Mouse (Mus musculus) stomach, postnatal 0 days (tissue): ENCODE results near the gene Mtmr3. TPM values are rescaled to one million over a fixed set of nuclear protein-coding genes. Genes with fewer than 3 reads are reported as not detected.
A peak's percentile ranks its signal among the peaks of the same experiment; 100 is the strongest.

Experiments used
- ATAC-seq: fragments of 200-750 bp; cut with Nextera tagmentation; 2 replicates; pipeline ENCODE4 v1.8.0; 2017; ENCODE audit not compliant: low FRiP score, low TSS enrichment
- DNase-seq: peaks from one replicate; pipeline ENCODE4 v3.0.0-alpha.2; 2016; ENCODE audit warnings: low spot score
- H3K27ac ChIP-seq: fragments of 300-500 bp; sonication (generic); replicated peaks from 2 replicates; pipeline ENCODE4 v1.5.1; 2014; ENCODE audit warnings: mild to moderate bottlenecking, control low read depth
- H3K27me3 ChIP-seq: fragments of 300-500 bp; sonication (generic); 2 replicates; pipeline ENCODE4 v1.6.1; 2014; ENCODE audit warnings: low read length; ENCODE audit not compliant: control insufficient read depth, insufficient read depth
- H3K36me3 ChIP-seq: fragments of 300-500 bp; sonication (generic); 2 replicates; pipeline ENCODE4 v1.6.1; 2014; ENCODE audit warnings: low read length, mixed read lengths; ENCODE audit not compliant: control insufficient read depth, insufficient read depth
- H3K4me1 ChIP-seq: fragments of 300-500 bp; sonication (generic); replicated peaks from 2 replicates; pipeline ENCODE4 v1.6.1; 2014; ENCODE audit warnings: antibody characterized with exemption; ENCODE audit not compliant: control insufficient read depth, insufficient read depth
- H3K4me2 ChIP-seq: fragments of 300-500 bp; sonication (generic); replicated peaks from 2 replicates; pipeline ENCODE4 v1.6.1; 2014; ENCODE audit warnings: low read depth, mild to moderate bottlenecking, control low read depth, moderate library complexity
- H3K4me3 ChIP-seq: fragments of 300-500 bp; sonication (generic); 2 replicates; pipeline ENCODE4 v1.5.1; 2014; ENCODE audit warnings: low read depth, low read length, control low read depth
- H3K9ac ChIP-seq: fragments of 300-500 bp; sonication (generic); 2 replicates; pipeline ENCODE4 v1.6.1; 2014; ENCODE audit warnings: mild to moderate bottlenecking, low read length, control low read depth, mixed read lengths
- H3K9me3 ChIP-seq: fragments of 300-500 bp; sonication (generic); 2 replicates; pipeline ENCODE4 v1.6.1; 2016; ENCODE audit warnings: low read length; ENCODE audit not compliant: control insufficient read depth
- CTCF ChIP-seq: IDR thresholded peaks from 2 replicates; pipeline ENCODE4 v1.5.1; 2016; ENCODE audit warnings: antibody characterized with exemption, low read depth, mild to moderate bottlenecking, moderate library complexity
- EP300 ChIP-seq: optimal IDR thresholded peaks from 2 replicates; pipeline ENCODE3; 2016; ENCODE audit warnings: antibody characterized with exemption
- WGBS: fragments of 180-500 bp; shearing (Covaris S2); extraction: QIAGEN DNeasy Blood & Tissue Kit; methylation state at CpG from one replicate; pipeline ENCODE4 v1.1.7; 2014; 5-methylcytosine and 5-hydroxymethylcytosine counted together
- polyA plus RNA-seq: library from polyadenylated mRNA; unstranded; fragments of >200 nt; fragmentation: Nextera tagmentation; extraction: Ambion mirVana; gene quantifications from 2 replicates; pipeline ENCODE4 v1.2.1, GENCODE M21; 2015

Mtmr3 gene
- polyA plus RNA-seq, 1 experiment from 2014 or later, result 11.7 TPM

DNA sequence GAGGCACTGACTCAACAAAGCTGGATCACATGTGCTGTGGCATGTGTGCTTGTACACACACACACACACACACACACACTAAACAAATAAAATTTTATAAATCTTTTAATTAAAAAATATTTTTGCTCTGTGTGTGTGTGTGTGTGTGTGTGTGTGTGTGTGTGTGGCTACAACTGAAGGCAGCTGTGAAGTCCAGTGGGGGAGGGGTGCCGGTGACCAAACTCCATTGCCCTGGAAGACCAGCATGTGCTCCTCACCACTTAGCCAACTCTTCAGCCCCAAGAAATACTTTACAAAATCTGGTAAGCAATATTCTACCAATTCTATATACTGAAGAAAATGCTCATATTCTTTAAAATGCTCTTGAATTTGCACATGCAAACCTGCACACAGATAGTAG is 94.4 kb downstream of the Mtmr3 start:
- Histone ChIP-seq H3K27ac (no peak overlapping the region), H3K36me3 (0 out of 2 replicates have a peak, but pooled peaks cover 2% of the 10 kb centered on the region), H3K4me2 (no peak overlapping the region), H3K4me3 (no peak overlapping the region), H3K27me3 (no peaks in the 10 kb centered on the region), H3K9ac (no peak overlapping the region), H3K4me1 (no peaks in the 10 kb centered on the region), H3K9me3 (no peaks in the 10 kb centered on the region)
- ATAC-seq (no peak), DNase-seq (no peak)
- WGBS, result 95% methylated on average over 1 of the region's 1 CpGs
- TF ChIP-seq EP300, result no peak
- no peak for TF ChIP-seq CTCF

DNA sequence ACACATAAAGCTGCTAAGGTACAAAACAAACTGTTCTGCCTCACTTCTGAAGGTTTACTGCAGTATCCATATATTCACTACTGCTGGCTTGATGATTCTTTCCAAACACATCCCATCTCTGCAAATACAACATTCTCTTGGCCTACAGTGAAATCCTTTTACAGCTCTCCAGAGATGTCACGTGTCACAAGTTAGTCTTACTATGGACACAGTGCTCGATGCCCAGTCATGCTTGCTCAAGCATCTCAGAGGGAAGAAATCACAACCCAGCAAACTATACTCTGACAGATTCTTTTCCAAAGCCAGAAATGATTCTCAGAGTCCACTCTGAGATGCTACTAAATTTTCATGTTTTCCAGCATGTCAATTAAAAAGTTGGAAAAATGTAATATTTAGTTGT is 95.2 kb downstream of the Mtmr3 start:
- Histone ChIP-seq H3K4me2 (no peak overlapping the region), H3K9me3 (no peaks in the 10 kb centered on the region), H3K9ac (no peak overlapping the region), H3K27me3 (no peaks in the 10 kb centered on the region), H3K4me3 (no peak overlapping the region), H3K4me1 (no peaks in the 10 kb centered on the region), H3K27ac (no peak overlapping the region), H3K36me3 (0 out of 2 replicates have a peak, but pooled peaks cover 2% of the 10 kb centered on the region)
- no peak for DNase-seq
- whole genome bisulfite sequencing, result 84% methylated on average over 2 of the region's 2 CpGs
- TF ChIP-seq EP300, result no peak
- no peak for TF ChIP-seq CTCF
- ATAC-seq, result no peak

DNA sequence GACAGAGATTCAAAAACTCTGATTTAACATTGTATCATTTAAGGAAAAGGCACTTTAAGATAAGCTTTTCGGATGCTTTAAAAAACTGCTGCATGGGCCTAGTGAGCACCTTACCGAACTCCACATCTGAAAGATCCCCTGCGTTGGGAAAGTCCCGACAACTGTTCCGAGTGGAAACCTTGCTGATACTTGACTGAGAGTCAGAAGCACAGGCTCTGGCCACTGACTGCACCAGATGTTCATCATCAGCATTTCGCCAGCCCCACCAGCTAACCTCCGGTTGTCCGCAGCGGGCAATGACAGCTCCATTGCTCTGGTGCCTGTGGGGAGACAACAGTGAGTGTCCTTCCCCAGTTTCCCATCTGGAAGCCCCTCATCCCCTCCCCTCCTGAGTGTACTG is 95.9 kb downstream of the Mtmr3 start:
- 0 out of 2 replicates have a peak, but pooled peaks cover 2% of the 10 kb centered on the region for H3K36me3 ChIP-seq
- WGBS, result 76% methylated on average over 9 of the region's 9 CpGs

DNA sequence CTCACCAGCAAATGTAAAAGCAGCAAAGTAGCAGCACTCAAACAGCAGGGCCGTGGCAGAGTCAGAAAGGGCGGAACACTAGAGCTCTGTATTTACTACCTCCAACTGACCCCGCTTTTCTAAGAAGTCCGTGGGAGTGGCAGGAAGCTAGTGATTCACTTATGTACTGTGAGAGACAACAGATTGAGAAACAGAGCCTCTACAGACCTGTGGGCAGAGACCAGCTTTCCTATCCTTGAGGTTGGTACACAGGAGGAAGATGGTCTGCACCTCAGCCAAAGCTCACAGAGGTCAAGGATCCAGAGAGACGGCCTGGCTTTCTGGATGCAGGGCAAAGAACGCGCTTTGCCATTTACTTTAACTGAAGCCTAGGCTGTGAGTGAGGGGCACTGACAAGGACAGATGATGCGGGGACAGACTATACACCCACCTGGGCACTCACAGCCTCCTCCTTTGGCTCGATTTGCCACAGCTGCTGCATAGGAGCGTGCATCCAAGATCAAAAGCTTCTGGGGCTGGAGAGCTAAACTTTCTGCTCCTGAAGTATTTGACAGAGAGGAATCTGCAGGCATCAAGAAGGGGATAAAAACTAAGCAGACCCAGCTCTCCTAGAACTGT is 97.1 kb downstream of the Mtmr3 start:
- Histone ChIP-seq H3K4me3 (no peak overlapping the region), H3K4me1 (no peaks in the 10 kb centered on the region), H3K36me3 (0 out of 2 replicates have a peak, but pooled peaks cover 2% of the 10 kb centered on the region), H3K9me3 (no peaks in the 10 kb centered on the region), H3K4me2 (no peak overlapping the region), H3K9ac (no peak overlapping the region), H3K27ac (peak overlapping the region; percentile 78), H3K27me3 (no peaks in the 10 kb centered on the region)
- ATAC-seq (peak; percentile 93), DNase-seq (peak; percentile 69)
- TF ChIP-seq CTCF (no peak), EP300 (no peak)
- 54% methylated on average over 10 of the region's 10 CpGs for WGBS

More for the DNA sequence above, 95.9 kb downstream of the Mtmr3 start:
- DNase-seq (no peak), ATAC-seq (no peak)
- Histone ChIP-seq H3K27ac (no peak overlapping the region), H3K4me3 (no peak overlapping the region), H3K4me2 (no peak overlapping the region), H3K9me3 (no peaks in the 10 kb centered on the region), H3K27me3 (no peaks in the 10 kb centered on the region), H3K9ac (no peak overlapping the region), H3K4me1 (no peaks in the 10 kb centered on the region)
- TF ChIP-seq CTCF (no peak), EP300 (no peak)

DNA sequence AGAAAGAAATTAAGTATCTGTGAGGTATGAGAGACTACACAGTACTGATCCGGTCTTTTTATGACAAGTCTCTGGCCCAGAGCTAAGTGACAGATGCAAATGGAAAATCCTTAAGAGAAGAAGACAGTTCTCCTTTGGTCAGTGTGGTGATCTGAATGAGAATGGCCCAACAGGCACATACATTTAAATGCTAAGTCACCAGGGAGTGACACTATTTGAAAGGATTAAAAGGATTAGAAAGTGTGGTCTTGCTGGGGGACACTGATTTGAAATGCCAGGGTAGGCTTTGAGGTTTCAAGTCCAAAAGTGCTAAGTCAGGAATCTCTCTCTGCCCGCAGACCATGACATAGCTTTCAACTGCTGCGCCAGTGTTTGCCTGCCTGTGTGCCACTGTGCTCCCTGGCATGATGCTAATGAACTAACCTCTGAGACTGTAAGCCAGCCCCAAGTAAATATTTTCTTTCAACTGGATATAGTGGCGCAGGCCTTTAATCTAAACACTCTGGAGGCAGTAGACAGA is 99.6 kb downstream of the Mtmr3 start:
- no peaks in the 10 kb centered on the region for H3K27me3 ChIP-seq
- H3K4me2 ChIP-seq, result no peak overlapping the region
- whole genome bisulfite sequencing, result 61% methylated on average over 4 of the region's 4 CpGs
- TF ChIP-seq CTCF, result no peak
- TF ChIP-seq EP300, result no peak
- no peak overlapping the region for H3K9ac ChIP-seq
- no peak overlapping the region for H3K4me3 ChIP-seq
- H3K36me3 ChIP-seq, result peaks cover 13% of the 10 kb centered on the region; the same call in 1 of the 2 replicates
- no peaks in the 10 kb centered on the region for H3K9me3 ChIP-seq
- H3K27ac ChIP-seq, result no peak overlapping the region
- no peaks in the 10 kb centered on the region for H3K4me1 ChIP-seq
- no peak for DNase-seq
- no peak for ATAC-seq

DNA sequence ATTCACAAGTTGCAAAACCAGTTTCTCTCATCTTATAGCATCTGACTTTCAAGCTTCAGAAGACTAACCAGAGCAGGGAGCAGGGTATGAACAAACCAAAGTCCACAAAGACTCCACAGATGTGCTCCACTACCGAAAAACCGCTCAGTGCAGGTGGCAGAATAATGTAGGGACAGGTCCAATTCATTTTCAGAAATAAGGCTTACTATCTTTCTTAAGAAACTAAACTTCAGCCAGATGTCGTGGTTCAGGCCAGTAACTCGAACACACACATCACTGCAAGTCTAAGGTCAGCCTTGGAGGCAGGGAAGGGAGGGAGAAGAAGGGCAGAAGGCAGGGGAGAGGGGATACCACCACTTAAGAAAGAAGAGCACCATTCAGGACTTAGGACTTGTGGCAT is 105.5 kb downstream of the Mtmr3 start:
- WGBS, result 75% methylated on average over 4 of the region's 4 CpGs
- H3K27ac ChIP-seq, result peak overlapping the region; percentile 69
- no peak for DNase-seq
- no peaks in the 10 kb centered on the region for H3K4me1 ChIP-seq
- H3K9ac ChIP-seq, result no peak overlapping the region
- ATAC-seq, result no peak
- H3K9me3 ChIP-seq, result no peaks in the 10 kb centered on the region
- no peak overlapping the region for H3K4me3 ChIP-seq
- TF ChIP-seq CTCF, result no peak
- no peak for TF ChIP-seq EP300
- H3K4me2 ChIP-seq, result no peak overlapping the region
- no peaks in the 10 kb centered on the region for H3K27me3 ChIP-seq
- H3K36me3 ChIP-seq, result peaks cover 42% of the 10 kb centered on the region
